Mouse (Mus musculus) heart, embryonic 10.5 days (tissue): ENCODE measurements at regions not wholly inside any gene's neighbourhood (a gene's known extent, or its start where the extent isn't known, plus 50 kb on each side); places are given as distances from the start of the nearest gene placed in this dataset.

Source experiments
- DNase-seq: peaks from one replicate; pipeline ENCODE4 v3.0.0-alpha.2; 2017; ENCODE audit warnings: low spot score
- H3K27ac ChIP-seq: fragments of 300-500 bp; sonication (generic); 2 replicates; pipeline ENCODE4 v1.5.1; 2016; ENCODE audit warnings: mild to moderate bottlenecking
- H3K27me3 ChIP-seq: fragments of 300-500 bp; sonication (generic); 2 replicates; pipeline ENCODE4 v1.6.1; 2016; ENCODE audit warnings: mild to moderate bottlenecking; ENCODE audit not compliant: poor library complexity, insufficient read depth, severe bottlenecking
- H3K36me3 ChIP-seq: fragments of 300-500 bp; sonication (generic); 2 replicates; pipeline ENCODE4 v1.6.1; 2016; ENCODE audit warnings: mild to moderate bottlenecking, moderate library complexity
- H3K4me1 ChIP-seq: fragments of 300-500 bp; sonication (generic); 2 replicates; pipeline ENCODE4 v1.6.1; 2016; ENCODE audit warnings: mild to moderate bottlenecking
- H3K4me3 ChIP-seq: fragments of 300-500 bp; sonication (generic); 2 replicates; pipeline ENCODE4 v1.5.1; 2016; ENCODE audit warnings: mild to moderate bottlenecking, moderate library complexity
- H3K9me3 ChIP-seq: fragments of 300-500 bp; sonication (generic); 2 replicates; pipeline ENCODE4 v1.6.1; 2016; ENCODE audit warnings: mild to moderate bottlenecking, moderate library complexity
- WGBS: fragments of 180-500 bp; shearing (Covaris S2); methylation state at CpG from one replicate; pipeline ENCODE4 v1.1.7; 2016; 5-methylcytosine and 5-hydroxymethylcytosine counted together

- Histone ChIP-seq H3K9me3 (no peaks in the 10 kb centered on the region), H3K27ac (no peak overlapping the region), H3K4me1 (no peaks in the 10 kb centered on the region), H3K36me3 (no peaks in the 10 kb centered on the region), H3K27me3 (no peaks in the 10 kb centered on the region), H3K4me3 (no peak overlapping the region)
- WGBS: 84% methylated on average over 5 of the region's 5 CpGs
- DNase-seq: no peak
Observed at GRCm38 (mm10) chr12:106861638-106862037, 626.8 kb upstream of the 3110018I06Rik start.

GRCm38 (mm10) chr12:106864076-106864475 is 624.4 kb upstream of the 3110018I06Rik start:
- no peak overlapping the region for H3K27ac ChIP-seq
- no peak for DNase-seq
- H3K27me3 ChIP-seq: no peaks in the 10 kb centered on the region
- WGBS: 89% methylated on average over 8 of the region's 8 CpGs
- H3K4me1 ChIP-seq: no peaks in the 10 kb centered on the region
- H3K9me3 ChIP-seq: no peaks in the 10 kb centered on the region
- H3K4me3 ChIP-seq: no peak overlapping the region
- no peaks in the 10 kb centered on the region for H3K36me3 ChIP-seq

GRCm38 (mm10) chr12:106868036-106868435 is 620.4 kb upstream of the 3110018I06Rik start:
- DNase-seq: no peak
- Histone ChIP-seq H3K4me1 (peaks cover 5% of the 10 kb centered on the region; the same call in 1 of the 2 replicates), H3K27ac (no peak overlapping the region), H3K36me3 (no peaks in the 10 kb centered on the region), H3K27me3 (no peaks in the 10 kb centered on the region), H3K4me3 (no peak overlapping the region), H3K9me3 (no peaks in the 10 kb centered on the region)
- 85% methylated on average over 6 of the region's 6 CpGs for WGBS

- Histone ChIP-seq H3K4me3 (no peak overlapping the region), H3K36me3 (no peaks in the 10 kb centered on the region), H3K4me1 (peaks cover 5% of the 10 kb centered on the region; the same call in 1 of the 2 replicates), H3K9me3 (no peaks in the 10 kb centered on the region), H3K27me3 (no peaks in the 10 kb centered on the region), H3K27ac (no peak overlapping the region)
- 50% methylated on average over 11 of the region's 11 CpGs for WGBS
- DNase-seq: no peak
Observed at GRCm38 (mm10) chr12:106871481-106871880, 617.0 kb upstream of the 3110018I06Rik start.

GRCm38 (mm10) chr12:106872966-106873730 is 615.3 kb upstream of the 3110018I06Rik start:
- no peaks in the 10 kb centered on the region for H3K36me3 ChIP-seq
- H3K27me3 ChIP-seq: no peaks in the 10 kb centered on the region
- H3K4me3 ChIP-seq: no peak overlapping the region
- WGBS: 86% methylated on average over 11 of the region's 11 CpGs
- no peak overlapping the region for H3K27ac ChIP-seq
- DNase-seq: no peak
- no peaks in the 10 kb centered on the region for H3K9me3 ChIP-seq
- peaks cover 5% of the 10 kb centered on the region; the same call in 1 of the 2 replicates for H3K4me1 ChIP-seq

GRCm38 (mm10) chr12:106890319-106890718 is 598.1 kb upstream of the 3110018I06Rik start:
- Histone ChIP-seq H3K36me3 (no peaks in the 10 kb centered on the region), H3K4me3 (no peak overlapping the region), H3K9me3 (no peaks in the 10 kb centered on the region), H3K27ac (no peak overlapping the region), H3K4me1 (no peaks in the 10 kb centered on the region), H3K27me3 (no peaks in the 10 kb centered on the region)
- 78% methylated on average over 6 of the region's 6 CpGs for WGBS
- no peak for DNase-seq

- Histone ChIP-seq H3K9me3 (no peaks in the 10 kb centered on the region), H3K27ac (no peak overlapping the region), H3K36me3 (no peaks in the 10 kb centered on the region), H3K27me3 (no peaks in the 10 kb centered on the region), H3K4me1 (no peaks in the 10 kb centered on the region), H3K4me3 (no peak overlapping the region)
- no peak for DNase-seq
- WGBS: 54% methylated on average over 1 of the region's 1 CpGs
Observed at GRCm38 (mm10) chr12:106894061-106894460, 594.4 kb upstream of the 3110018I06Rik start.

- 0 out of 2 replicates have a peak, but pooled peaks cover 4% of the 10 kb centered on the region for H3K27me3 ChIP-seq
- no peaks in the 10 kb centered on the region for H3K36me3 ChIP-seq
- peaks cover 39% of the 10 kb centered on the region for H3K4me1 ChIP-seq
- H3K27ac ChIP-seq: no peak overlapping the region
- no peak overlapping the region for H3K4me3 ChIP-seq
- WGBS: 49% methylated on average over 5 of the region's 5 CpGs
- no peaks in the 10 kb centered on the region for H3K9me3 ChIP-seq
- DNase-seq: no peak
Observed at GRCm38 (mm10) chr12:106904202-106904601, 584.2 kb upstream of the 3110018I06Rik start.

- Histone ChIP-seq H3K36me3 (no peaks in the 10 kb centered on the region), H3K4me3 (no peak overlapping the region), H3K27ac (no peak overlapping the region), H3K4me1 (peaks cover 25% of the 10 kb centered on the region), H3K27me3 (no peaks in the 10 kb centered on the region; the same call in 1 of the 2 replicates), H3K9me3 (no peaks in the 10 kb centered on the region)
- WGBS: 50% methylated on average over 3 of the region's 3 CpGs
- no peak for DNase-seq
Observed at GRCm38 (mm10) chr12:106912782-106913181, 575.6 kb upstream of the 3110018I06Rik start.

GRCm38 (mm10) chr12:106922571-106922991 is 565.9 kb upstream of the 3110018I06Rik start:
- Histone ChIP-seq H3K36me3 (no peaks in the 10 kb centered on the region), H3K9me3 (no peaks in the 10 kb centered on the region), H3K4me3 (no peak overlapping the region), H3K27ac (no peak overlapping the region), H3K27me3 (no peaks in the 10 kb centered on the region), H3K4me1 (no peaks in the 10 kb centered on the region)
- WGBS: 78% methylated on average over 12 of the region's 12 CpGs
- no peak for DNase-seq

GRCm38 (mm10) chr12:106928389-106928788 is 560.0 kb upstream of the 3110018I06Rik start:
- H3K36me3 ChIP-seq: no peaks in the 10 kb centered on the region
- no peaks in the 10 kb centered on the region for H3K9me3 ChIP-seq
- no peak overlapping the region for H3K4me3 ChIP-seq
- H3K4me1 ChIP-seq: no peaks in the 10 kb centered on the region
- no peak for DNase-seq
- WGBS: 73% methylated on average over 5 of the region's 5 CpGs
- H3K27ac ChIP-seq: no peak overlapping the region
- H3K27me3 ChIP-seq: no peaks in the 10 kb centered on the region

GRCm38 (mm10) chr12:106929161-106929560 is 559.3 kb upstream of the 3110018I06Rik start:
- Histone ChIP-seq H3K9me3 (no peaks in the 10 kb centered on the region), H3K4me1 (no peaks in the 10 kb centered on the region), H3K27ac (no peak overlapping the region), H3K4me3 (no peak overlapping the region), H3K36me3 (no peaks in the 10 kb centered on the region), H3K27me3 (no peaks in the 10 kb centered on the region)
- WGBS: 86% methylated on average over 13 of the region's 13 CpGs
- DNase-seq: no peak

- no peaks in the 10 kb centered on the region for H3K27me3 ChIP-seq
- no peak overlapping the region for H3K4me3 ChIP-seq
- H3K27ac ChIP-seq: no peak overlapping the region
- H3K4me1 ChIP-seq: 0 out of 2 replicates have a peak, but pooled peaks cover 5% of the 10 kb centered on the region
- no peaks in the 10 kb centered on the region for H3K36me3 ChIP-seq
- WGBS: 77% methylated on average over 3 of the region's 3 CpGs
- no peaks in the 10 kb centered on the region for H3K9me3 ChIP-seq
- DNase-seq: no peak
Observed at GRCm38 (mm10) chr12:106931591-106931990, 556.8 kb upstream of the 3110018I06Rik start.
